Mouse (Mus musculus) kidney, adult 18-20 months (tissue): ENCODE results near the gene Ccdc115.
"Not testable (repeated sequence)": the region's sequence is repeated elsewhere in the genome, so short reads cannot be mapped to it uniquely, and the experiment has no call there.

ENCODE experiments used
- DNase-seq: peaks from one replicate; pipeline ENCODE4 v3.0.0; 2021

The Ccdc115 gene

GRCm38 (mm10) chr1:34438381-34439051, 956 bp downstream of the Ccdc115 start:
- no peak for DNase-seq

- not testable (repeated sequence) for DNase-seq
Observed at GRCm38 (mm10) chr1:34437366-34437765, 2.1 kb downstream of the Ccdc115 start.

- DNase-seq, result no peak
Observed at GRCm38 (mm10) chr1:34436374-34436773, 3.1 kb downstream of the Ccdc115 start.

- DNase-seq, result no peak
Observed at GRCm38 (mm10) chr1:34435371-34436120, 3.9 kb downstream of the Ccdc115 start.

- peak; percentile 93 for DNase-seq
Observed at GRCm38 (mm10) chr1:34434660-34435160, 4.8 kb downstream of the Ccdc115 start.

- peak; percentile 16 for DNase-seq
Observed at GRCm38 (mm10) chr1:34433891-34434521, 5.5 kb downstream of the Ccdc115 start.

GRCm38 (mm10) chr1:34432776-34433481, 6.5 kb downstream of the Ccdc115 start:
- peak; percentile 32 for DNase-seq

GRCm38 (mm10) chr1:34432411-34432775, 7.1 kb downstream of the Ccdc115 start:
- peak; percentile 32 for DNase-seq

GRCm38 (mm10) chr1:34431431-34431830, 8.0 kb downstream of the Ccdc115 start:
- no peak for DNase-seq

- no peak for DNase-seq
Observed at GRCm38 (mm10) chr1:34430981-34431380, 8.5 kb downstream of the Ccdc115 start.

- no peak for DNase-seq
Observed at GRCm38 (mm10) chr1:34429281-34429680, 10.2 kb downstream of the Ccdc115 start.

- DNase-seq, result no peak
Observed at GRCm38 (mm10) chr1:34428466-34428865, 11.0 kb downstream of the Ccdc115 start.

- DNase-seq, result no peak
Observed at GRCm38 (mm10) chr1:34399182-34399953, 40.1 kb downstream of the Ccdc115 start.

- no peak for DNase-seq
Observed at GRCm38 (mm10) chr1:34396321-34396720, 43.2 kb downstream of the Ccdc115 start.

- DNase-seq, result no peak
Observed at GRCm38 (mm10) chr1:34389234-34389891, 50.1 kb downstream of the Ccdc115 start.

GRCm38 (mm10) chr1:34388849-34389233, 50.6 kb downstream of the Ccdc115 start:
- no peak for DNase-seq

- no peak for DNase-seq
Observed at GRCm38 (mm10) chr1:34387346-34388327, 51.8 kb downstream of the Ccdc115 start.
